Mouse (Mus musculus) gastrocnemius, adult 18-20 months (tissue): ENCODE results near the gene Gm3755. TPM values are rescaled to one million over a fixed set of nuclear protein-coding genes. Genes with fewer than 3 reads are reported as not detected.
"Not testable (repeated sequence)": the region's sequence is repeated elsewhere in the genome, so short reads cannot be mapped to it uniquely, and the experiment has no call there.

Experiments used
- DNase-seq: peaks from one replicate; pipeline ENCODE4 v3.0.0; 2021; ENCODE audit warnings: low spot score
- long read RNA-seq, 2 experiments: library from polyadenylated mRNA; stranded (forward); transcript quantifications; one replicate each; pipeline ENCODE4 v2.0.0; 2021
- total RNA-seq, 2 experiments: library from RNA; stranded (reverse); gene quantifications; 2 replicates each; pipeline ENCODE4 v1.2.3; 2021

The Gm3755 gene
- not detected for total RNA-seq
- long read RNA-seq, experiment 1, result 0 reads
- long read RNA-seq, experiment 2, result 0 reads

- DNase-seq, result not testable (repeated sequence)
Measured at GRCm38 (mm10) chr14:7450817-7451216, at the start of gene Gm3755. Gene Gm3755 (minus strand): TSS chr14:7450917.

GRCm38 (mm10) chr14:7488731-7489130, 38.0 kb upstream of the Gm3755 start:
- not testable (repeated sequence) for DNase-seq

DNA sequence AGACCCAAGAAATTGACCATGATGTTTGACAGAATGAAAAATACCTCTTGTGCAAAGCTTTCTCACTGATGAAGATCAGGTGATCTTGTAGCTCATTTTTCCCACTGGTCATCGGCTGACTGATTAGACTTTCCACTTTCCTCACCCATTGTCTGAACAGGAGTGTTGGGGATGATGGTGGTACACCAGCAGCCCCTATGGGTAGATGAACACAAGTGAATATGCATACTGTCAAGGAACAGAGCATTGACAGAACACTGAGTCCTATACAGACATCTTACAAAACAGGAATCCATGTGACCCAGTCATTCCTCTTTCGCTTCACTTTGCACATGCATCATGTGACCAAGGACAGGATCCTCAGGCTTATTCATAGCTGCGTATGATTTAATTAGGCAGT, 32.9 kb upstream of the Gm3755 start, which contains the start of gene Gm3752:
TSS of gene Gm3752 (minus strand) at position 101 of the 400 bp plus-strand sequence.
- not testable (repeated sequence) for DNase-seq

- DNase-seq, result not testable (repeated sequence)
Measured at GRCm38 (mm10) chr14:7422496-7422895, 28.2 kb downstream of the Gm3755 start.

Other genes with a start within 250 kb of the Gm3755 start
- gene Gm3727, start 186.2 kb downstream of the Gm3755 start, total RNA-seq, result not detected
- under 1 TPM in 1 of 2 experiments, not detected in 1; 0.14 TPM for gene Gm3739, start 135.9 kb downstream of the Gm3755 start, total RNA-seq
- gene Gm5797, start 118.5 kb downstream of the Gm3755 start, total RNA-seq, result not detected
- not detected for gene Gm8374, start 85.8 kb downstream of the Gm3755 start, total RNA-seq
- not detected for gene Gm3752, start 32.8 kb upstream of the Gm3755 start, total RNA-seq
- gene Gm3558, start 117.6 kb upstream of the Gm3755 start, total RNA-seq, result under 1 TPM; 0.25 to 0.43 TPM
- not detected for gene Gm10338, start 144.7 kb upstream of the Gm3755 start, total RNA-seq
- gene Gm10128, start 193.1 kb upstream of the Gm3755 start, total RNA-seq, result not detected